Mouse (Mus musculus) spleen, adult 12 weeks (tissue): ENCODE measurements around the gene Apbb2.

Experiments
- DNase-seq: peaks from one replicate; pipeline ENCODE4 v3.0.0; 2022; ENCODE audit warnings: low spot score

Apbb2 gene

GRCm38 (mm10) chr5:66338583-66338982 is 280.0 kb downstream of the Apbb2 start:
- DNase-seq: no peak

DNA sequence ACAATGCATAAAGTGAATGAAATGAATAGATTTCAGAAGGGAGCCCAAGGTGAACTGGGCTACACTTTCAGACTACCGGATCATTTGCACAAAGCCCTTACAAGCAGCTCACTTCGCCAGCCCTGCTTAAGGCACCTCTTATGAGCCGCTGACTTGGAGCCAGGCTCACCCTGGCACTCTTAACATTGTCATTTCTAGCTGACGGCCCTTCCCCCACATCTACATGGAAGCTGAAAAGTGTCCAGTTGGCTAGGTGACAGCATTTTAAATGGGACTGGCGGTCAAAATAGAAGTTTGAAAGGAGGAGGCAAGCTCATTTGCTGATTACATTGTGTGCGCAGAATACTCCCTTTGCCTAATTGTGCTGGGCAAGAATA is 280.6 kb downstream of the Apbb2 start:
- no peak for DNase-seq

DNA sequence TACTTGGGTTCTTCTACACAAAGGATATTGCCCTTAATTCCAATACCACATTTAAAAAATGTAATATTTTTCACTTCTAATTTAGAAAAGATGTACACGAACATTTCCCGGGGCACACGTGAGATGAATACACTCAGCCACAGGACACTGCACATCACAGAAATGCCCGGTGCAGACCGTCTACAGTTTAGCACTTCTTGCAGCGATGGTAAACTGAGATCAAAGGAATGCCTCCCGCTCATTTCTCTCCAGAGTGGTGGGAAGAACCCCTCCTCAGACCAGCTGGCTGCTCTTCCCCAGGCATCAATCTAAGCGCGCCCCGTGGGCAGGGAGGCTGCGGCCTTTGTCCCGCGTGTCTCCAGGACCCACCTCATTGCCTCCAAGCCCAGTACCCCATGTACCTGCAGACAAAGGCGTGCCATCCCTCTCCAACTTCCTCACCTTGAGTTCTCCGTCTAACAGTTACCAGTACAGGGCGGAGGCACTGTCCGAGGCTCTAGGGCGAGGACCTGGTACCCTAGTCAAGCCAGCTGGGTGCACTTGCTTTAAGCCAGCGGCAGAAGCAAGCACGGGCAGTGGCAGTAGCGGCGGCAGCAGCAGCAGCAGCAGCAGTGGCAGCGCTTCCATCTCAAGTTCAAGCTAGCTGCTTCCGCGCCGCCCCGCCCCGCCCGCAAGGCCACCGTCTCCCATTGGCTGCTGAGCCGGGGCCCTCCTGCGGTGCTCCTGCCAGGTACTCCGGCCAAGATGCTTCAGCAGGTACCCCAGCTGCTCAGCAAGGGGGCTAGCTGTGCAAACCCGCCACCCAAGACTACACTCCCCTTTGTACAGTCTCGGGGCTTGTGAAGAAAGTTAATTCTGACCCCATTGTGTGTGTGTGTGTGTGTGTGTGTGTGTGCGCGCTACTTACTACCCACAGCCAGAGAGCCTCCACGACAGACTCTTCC is 281.3 kb downstream of the Apbb2 start:
- no peak for DNase-seq

- no peak for DNase-seq
These were observed 287.8 kb downstream of the Apbb2 start for GRCm38 (mm10) chr5:66330806-66331205.

GRCm38 (mm10) chr5:66328766-66329165 is 289.8 kb downstream of the Apbb2 start:
- DNase-seq: no peak

GRCm38 (mm10) chr5:66327949-66328726 is 290.4 kb downstream of the Apbb2 start:
- no peak for DNase-seq

DNA sequence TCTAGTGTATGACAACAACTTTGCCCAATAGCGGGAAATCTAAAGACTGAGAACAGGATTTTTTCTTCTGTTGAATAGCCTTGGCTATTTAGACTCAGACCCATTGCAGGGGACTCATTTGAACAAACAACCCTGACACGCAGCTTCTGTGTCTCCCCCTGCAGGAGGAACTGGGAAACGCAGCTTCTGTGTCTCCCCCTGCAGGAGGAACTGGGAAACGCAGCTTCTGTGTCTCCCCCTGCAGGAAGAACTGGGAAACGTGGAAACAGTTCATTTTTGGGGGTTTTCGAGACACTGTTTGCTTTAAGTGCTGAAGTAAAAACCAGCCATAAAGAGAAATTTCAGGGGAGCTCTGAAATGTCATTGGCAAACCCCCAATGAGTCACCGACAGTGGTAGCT is 292.2 kb downstream of the Apbb2 start:
- no peak for DNase-seq

- DNase-seq: no peak
These were observed 295.0 kb downstream of the Apbb2 start for GRCm38 (mm10) chr5:66323603-66324002.

DNA sequence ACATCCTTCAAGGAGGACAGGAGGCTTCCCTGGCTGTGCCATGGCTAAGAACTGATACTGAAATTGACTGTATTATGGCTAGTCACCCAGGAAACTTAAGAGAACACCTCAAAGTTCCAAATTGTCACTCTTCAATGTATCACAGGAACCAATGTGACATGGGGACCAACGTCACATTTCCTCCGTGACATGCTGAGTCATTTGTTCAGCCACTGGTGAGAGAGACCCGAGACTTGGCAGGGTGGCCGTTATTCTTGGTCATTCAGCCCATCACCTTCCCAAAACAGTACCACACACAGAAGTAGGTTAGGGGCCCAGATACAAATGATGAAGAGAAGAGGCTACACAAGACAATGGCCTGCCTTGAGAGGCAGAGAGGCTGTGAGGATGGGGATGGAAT is 295.5 kb downstream of the Apbb2 start:
- DNase-seq: no peak

DNA sequence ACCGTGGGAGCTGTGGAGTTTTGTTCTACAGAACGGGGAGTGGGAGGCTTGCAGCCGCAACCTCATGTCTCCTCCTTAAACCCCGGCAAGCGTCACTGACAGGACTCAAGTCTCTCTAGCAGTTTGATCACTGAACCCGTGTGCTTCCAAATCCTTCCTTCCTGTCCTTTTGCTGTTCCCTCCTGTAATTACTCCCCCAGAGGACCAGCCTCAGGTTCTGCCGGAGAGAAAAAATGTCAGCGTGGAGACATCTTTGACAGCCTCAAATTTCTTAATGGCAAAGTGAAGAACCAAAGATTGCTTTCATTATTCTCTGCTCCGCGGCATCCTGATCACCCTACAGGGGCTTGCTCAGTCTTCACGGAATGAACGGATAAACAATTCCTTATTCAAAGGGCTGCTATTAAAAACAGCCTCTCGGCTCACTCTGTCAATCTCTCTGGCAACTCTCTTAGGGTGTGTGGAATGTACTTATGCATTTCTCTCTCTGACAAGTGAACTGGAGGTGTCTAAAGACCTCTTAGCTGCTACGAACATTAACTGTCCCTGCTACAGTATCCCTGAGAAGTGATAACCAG is 298.7 kb downstream of the Apbb2 start:
- DNase-seq: no peak

DNA sequence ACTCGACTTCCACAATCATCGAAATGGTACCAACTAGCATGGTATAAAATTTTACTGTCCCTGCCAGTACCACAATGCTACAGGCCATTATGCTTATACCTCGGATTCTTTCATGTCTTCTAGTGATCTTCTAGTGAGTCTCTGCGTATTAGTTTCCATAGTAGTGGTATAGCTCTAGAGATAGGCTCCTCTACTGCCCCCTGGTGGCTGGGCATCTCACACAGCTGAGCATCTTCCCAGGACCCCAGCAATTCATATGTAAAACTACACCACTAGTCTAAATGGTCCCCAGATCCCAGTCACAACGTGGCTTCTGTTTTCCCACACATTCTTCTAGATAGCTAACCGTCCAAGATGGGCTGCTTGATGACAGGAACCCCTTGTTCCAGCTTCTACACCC is 299.2 kb downstream of the Apbb2 start:
- peak; percentile 32 for DNase-seq

GRCm38 (mm10) chr5:66315791-66316190 is 302.8 kb downstream of the Apbb2 start:
- no peak for DNase-seq

DNA sequence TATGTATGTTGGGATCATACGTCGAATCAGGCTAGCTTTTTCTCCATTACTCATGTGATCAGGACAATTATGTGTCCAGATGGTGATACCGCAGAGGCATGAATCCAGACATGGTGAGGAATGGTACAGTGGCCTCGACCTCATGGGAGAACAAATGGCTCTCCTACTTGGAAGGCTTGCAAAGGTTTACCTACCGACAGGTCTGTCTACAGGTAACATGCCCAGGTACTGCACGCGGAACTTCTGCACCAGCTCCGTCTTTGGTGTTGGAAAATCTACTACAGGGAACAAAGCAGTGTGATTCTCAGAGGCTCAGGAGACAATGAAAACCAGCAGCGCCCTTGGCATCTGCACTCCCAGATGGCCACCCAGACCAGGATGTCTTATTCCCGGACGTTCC is 307.8 kb downstream of the Apbb2 start:
- no peak for DNase-seq

DNA sequence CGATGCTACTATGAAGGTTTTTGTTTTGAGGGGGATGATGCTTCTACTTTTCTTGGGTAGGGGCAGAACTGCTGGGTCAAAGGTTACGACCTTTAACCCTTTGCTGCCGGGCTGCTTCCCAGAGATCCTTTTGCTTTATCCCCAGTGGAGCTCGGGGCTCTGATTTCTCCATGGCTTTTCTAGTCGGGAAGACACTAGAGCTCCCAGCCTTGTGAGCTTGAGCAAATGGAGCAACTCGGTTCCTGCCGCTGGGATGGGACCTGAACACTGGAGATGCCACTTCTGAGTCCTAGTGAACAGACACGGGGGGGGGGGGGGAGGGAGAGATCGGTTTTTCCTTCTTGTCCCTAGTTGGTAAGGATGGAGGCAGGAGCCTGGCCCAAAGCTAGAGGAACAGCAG is 308.3 kb downstream of the Apbb2 start:
- DNase-seq: no peak

GRCm38 (mm10) chr5:66305511-66305910 is 313.1 kb downstream of the Apbb2 start:
- DNase-seq: no peak

GRCm38 (mm10) chr5:66304300-66305067 is 314.1 kb downstream of the Apbb2 start:
- DNase-seq: no peak

GRCm38 (mm10) chr5:66302873-66303272 is 315.7 kb downstream of the Apbb2 start:
- no peak for DNase-seq

- no peak for DNase-seq
These were observed 316.3 kb downstream of the Apbb2 start for GRCm38 (mm10) chr5:66302085-66302815.

- DNase-seq: no peak
These were observed 318.0 kb downstream of the Apbb2 start for GRCm38 (mm10) chr5:66300576-66300975.

- DNase-seq: no peak
These were observed 319.7 kb downstream of the Apbb2 start for GRCm38 (mm10) chr5:66298856-66299255.

DNA sequence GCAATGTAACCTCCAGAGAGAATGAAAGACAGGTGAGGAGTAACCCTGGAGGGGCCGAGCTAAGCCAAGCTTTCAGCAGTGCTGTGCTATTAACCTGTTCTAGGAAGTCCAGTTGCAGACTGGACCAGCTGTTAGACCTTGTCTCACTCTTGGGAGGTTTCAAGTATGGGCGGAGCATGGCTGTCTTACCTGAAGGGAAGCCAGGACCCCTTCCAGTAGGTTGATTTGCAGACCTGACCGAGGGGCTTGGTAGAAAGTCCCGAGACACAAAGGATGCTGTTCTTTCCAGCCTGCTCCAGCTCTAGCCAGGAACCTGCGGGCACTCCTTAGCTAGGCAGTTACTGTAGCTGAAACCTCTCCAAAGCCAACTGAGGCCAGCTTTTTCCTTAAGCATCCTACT is 322.5 kb downstream of the Apbb2 start:
- no peak for DNase-seq
